Mouse (Mus musculus): ENCODE measurements at regions not wholly inside any gene's neighbourhood (a gene's known extent, or its start where the extent isn't known, plus 50 kb on each side); places are given as distances from the start of the nearest gene placed in this dataset.

DNA sequence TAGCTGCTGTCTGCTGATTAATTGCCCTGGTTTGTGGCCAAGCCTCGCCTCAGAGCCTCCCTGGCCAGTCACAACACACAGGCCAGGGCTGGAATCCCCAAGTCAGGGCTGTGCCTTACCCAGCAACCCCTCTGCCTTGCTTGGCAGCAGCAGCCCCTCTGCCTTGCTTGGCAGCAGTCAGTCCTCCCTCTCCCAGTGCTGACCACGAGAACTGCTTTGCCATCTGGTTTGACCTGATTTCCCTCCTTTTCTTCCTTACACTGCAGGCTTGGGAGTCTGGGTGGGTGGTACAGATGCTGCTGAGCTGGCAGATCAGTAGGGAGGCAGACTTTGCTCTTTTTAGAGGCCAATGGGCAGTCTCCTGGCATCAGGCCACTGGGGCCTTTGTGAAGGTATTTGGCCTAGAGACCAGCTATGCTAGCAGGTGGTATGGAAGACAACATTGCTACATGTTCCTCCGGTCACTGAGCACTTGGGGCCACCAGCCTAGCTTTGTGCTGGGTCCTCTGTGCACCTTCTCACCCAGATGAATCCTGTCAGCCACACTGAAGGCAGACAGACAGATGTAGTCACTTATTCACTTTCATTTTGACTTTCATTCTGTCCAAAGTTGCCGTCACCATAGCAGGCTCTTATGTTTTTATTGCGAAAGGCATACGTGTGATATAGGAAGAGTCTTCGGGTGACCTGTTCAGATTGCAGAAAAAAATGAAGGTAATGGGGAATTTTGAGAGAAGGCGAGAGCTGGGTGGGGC is 64.4 kb upstream of the Cpeb4 start:
- Histone ChIP-seq H3K79me2 (replicated peaks; ENCODE audit: control insufficient read depth, extremely low read depth, insufficient read depth, poor library complexity, severe bottlenecking) (no peaks in the 10 kb centered on the region), H3K4me1 (ENCODE audit: control insufficient read depth in 1 of 2, insufficient read depth in 2 of 2) (peaks cover 32 to 69% of the 10 kb centered on the region in 2 experiments), H3K4me2 (ENCODE audit: insufficient read depth, low read depth, poor library complexity, severe bottlenecking) (peak overlapping the region; percentile 47), H3K9ac (ENCODE audit: insufficient read depth, low read depth) (0 out of 2 replicates have a peak overlapping the region, but pooled peaks have one; percentile 4), H3K4me3 (replicated peaks in 1 of 3; ENCODE audit: low read depth in 2 of 3, low read length in 2 of 3, poor library complexity in 1 of 3) (peak overlapping the region in 1 of 3 experiments; percentile 19), H3K27ac (ENCODE audit: insufficient read depth, low read depth) (peak overlapping the region; percentile 21), H3K36me3 (replicated peaks in 1 of 2; ENCODE audit: control insufficient read depth in 1 of 2, insufficient read depth in 1 of 2, low read length in 1 of 2) (peaks cover 0 to 2% of the 10 kb centered on the region in 2 experiments), H3K27me3 (replicated peaks) (no peaks in the 10 kb centered on the region), H3K9me3 (replicated peaks; ENCODE audit: low read length) (peaks cover 1% of the 10 kb centered on the region)
- in situ Hi-C loops (cut with MboI; ENCODE audit: low pct_ligation_motif_present, low pct_unique_long_range_greater_than_20kb, low sequenced_read_pairs), result no loop called here
- TF ChIP-seq MXI1 (IDR thresholded peaks at IDR 0.05; ENCODE audit: low read depth, low read length) (0 out of 2 replicates have a peak, but pooled peaks have one; percentile 73), MAZ (IDR thresholded peaks at IDR 0.05; ENCODE audit: low read depth, low read length) (peak; percentile 88), CHD2 (IDR thresholded peaks at IDR 0.05; ENCODE audit: low read length) (peak; percentile 33; the same call in 1 of the 2 replicates), POLR2AphosphoS2 (IDR thresholded peaks at IDR 0.05; ENCODE audit: low read depth, low read length) (no peak), ELF1 (IDR thresholded peaks at IDR 0.05; ENCODE audit: low read depth, low read length) (no peak), ETS1 (conservative IDR thresholded peaks at IDR 0.05; ENCODE audit: low read depth, low read length) (peak; percentile 85), JUND (conservative IDR thresholded peaks at IDR 0.05; ENCODE audit: low read depth, low read length) (peak; percentile 77), MAFK (IDR thresholded peaks at IDR 0.05; ENCODE audit: insufficient replicate concordance, low read length) (peak; percentile 32; the same call in 1 of the 2 replicates), CTCF (conservative IDR thresholded peaks at IDR 0.05 in 1 of 2, IDR thresholded peaks at IDR 0.05 in 1 of 2; ENCODE audit: low read depth in 2 of 2, low read length in 2 of 2) (no peak), HCFC1 (IDR thresholded peaks at IDR 0.05; ENCODE audit: low read depth, low read length) (no peak; the same call in 1 of the 2 replicates), ZMIZ1 (IDR thresholded peaks at IDR 0.05; ENCODE audit: low read depth, low read length) (peak; percentile 65), ZC3H11A (IDR thresholded peaks at IDR 0.05; ENCODE audit: low read depth, low read length) (no peak), BHLHE40 (IDR thresholded peaks at IDR 0.05; ENCODE audit: low read depth, low read length) (peak; percentile 58; the same call in 1 of the 2 replicates), MAX (IDR thresholded peaks at IDR 0.05; ENCODE audit: low read length) (peak; percentile 8; the same call in 1 of the 2 replicates), EP300 (IDR thresholded peaks at IDR 0.05; ENCODE audit: low read length) (peak; percentile 77), JUN (IDR thresholded peaks at IDR 0.05; ENCODE audit: insufficient read depth, low read depth, low read length) (peak; percentile 60), USF2 (conservative IDR thresholded peaks at IDR 0.05; ENCODE audit: low read depth, low read length) (no peak), UBTF (IDR thresholded peaks at IDR 0.05; ENCODE audit: low read depth, low read length) (no peak), NELFE (IDR thresholded peaks at IDR 0.05; ENCODE audit: low read depth, low read length) (no peak), TBP (conservative IDR thresholded peaks at IDR 0.05; ENCODE audit: low read depth, low read length) (peak; percentile 42; the same call in 1 of the 2 replicates), MEF2A (IDR thresholded peaks at IDR 0.05; ENCODE audit: borderline replicate concordance, low read depth, low read length) (no peak; the same call in 1 of the 2 replicates), USF1 (IDR thresholded peaks at IDR 0.05; ENCODE audit: low read depth, low read length) (no peak), PAX5 (IDR thresholded peaks at IDR 0.05; ENCODE audit: low read length) (no peak), CHD1 (IDR thresholded peaks at IDR 0.05; ENCODE audit: low read depth, low read length) (peak; percentile 81; the same call in 1 of the 2 replicates), RAD21 (IDR thresholded peaks at IDR 0.05; ENCODE audit: low read depth, low read length) (no peak), RCOR1 (conservative IDR thresholded peaks at IDR 0.05; ENCODE audit: low read depth, low read length) (no peak), GABPA (IDR thresholded peaks at IDR 0.05; ENCODE audit: insufficient replicate concordance, low read depth, low read length) (no peak), TCF12 (IDR thresholded peaks at IDR 0.05; ENCODE audit: low read depth, low read length) (peak; percentile 54; the same call in 1 of the 2 replicates), IRF4 (IDR thresholded peaks at IDR 0.05; ENCODE audit: low read depth, low read length) (peak; percentile 96), ZKSCAN1 (IDR thresholded peaks at IDR 0.05; ENCODE audit: borderline replicate concordance, low read depth, low read length) (no peak), E2F4 (IDR thresholded peaks at IDR 0.05; ENCODE audit: insufficient replicate concordance, low read depth, low read length) (no peak), KAT2A (IDR thresholded peaks at IDR 0.05; ENCODE audit: insufficient replicate concordance, low read length) (no peak), SIN3A (IDR thresholded peaks at IDR 0.05; ENCODE audit: low read length) (peak; percentile 71; the same call in 1 of the 2 replicates), NRF1 (IDR thresholded peaks at IDR 0.05; ENCODE audit: low read depth, low read length) (0 out of 2 replicates have a peak, but pooled peaks have one; percentile 40), MYC (IDR thresholded peaks at IDR 0.05; ENCODE audit: low read depth, low read length) (no peak), SMC3 (IDR thresholded peaks at IDR 0.05; ENCODE audit: low read depth, low read length) (peak; percentile 18), ZNF384 (IDR thresholded peaks at IDR 0.05; ENCODE audit: low read depth, low read length) (peak; percentile 46; the same call in 1 of the 2 replicates), POLR2A (IDR thresholded peaks at IDR 0.05; ENCODE audit: low read depth, low read length) (no peak)
- peak; percentile 71 for DNase-seq (ENCODE audit: extremely low read depth)
- dilution Hi-C loops (cut with MboI; ENCODE audit: extremely low pct_ligation_motif_present, extremely low pct_unique_long_range_greater_than_20kb, low sequenced_read_pairs), result no loop called here

Data from CH12.LX (cell line).